Mouse (Mus musculus): ENCODE measurements around the gene Gm10518.
A peak's percentile ranks its signal among the peaks of the same experiment; 100 is the strongest.

Gene Gm10518

GRCm38 (mm10) chr1:179835753-179836425, 32.7 kb downstream of the Gm10518 start:
- no peak for DNase-seq

GRCm38 (mm10) chr1:179836426-179837404, 33.5 kb downstream of the Gm10518 start:
- DNase-seq, result no peak

- no peak for DNase-seq
These were observed 39.4 kb downstream of the Gm10518 start for GRCm38 (mm10) chr1:179842568-179842967.

- no peak for DNase-seq
These were observed 40.8 kb downstream of the Gm10518 start for GRCm38 (mm10) chr1:179843981-179844380.

GRCm38 (mm10) chr1:179844894-179845293, 41.7 kb downstream of the Gm10518 start:
- DNase-seq, result peak; percentile 70 to 77

GRCm38 (mm10) chr1:179845832-179846499, 42.8 kb downstream of the Gm10518 start:
- no peak for DNase-seq

- no peak for DNase-seq
These were observed 44.0 kb downstream of the Gm10518 start for GRCm38 (mm10) chr1:179847173-179847572.

- peak; percentile 92 for DNase-seq
These were observed 44.7 kb downstream of the Gm10518 start for GRCm38 (mm10) chr1:179847759-179848389.

GRCm38 (mm10) chr1:179853421-179853820, 50.2 kb downstream of the Gm10518 start:
- peak; percentile 28 to 45 for DNase-seq

Measured in cerebellum, adult 18-20 months (tissue).